Mouse (Mus musculus) small intestine, adult 2 months (tissue): Measurements from ENCODE around the gene Tigit. TPM values are rescaled to one million over a fixed set of nuclear protein-coding genes. Genes with fewer than 3 reads are reported as not detected.

Source experiments
- H3K27ac ChIP-seq: fragments of 200-500 bp; 2 replicates; pipeline ENCODE4 v1.5.1; 2012; ENCODE audit warnings: low read depth, low read length, control low read depth, inconsistent platforms; ENCODE audit not compliant: insufficient read depth
- H3K27me3 ChIP-seq: fragments of 200-500 bp; 2 replicates; pipeline ENCODE4 v1.6.1; 2012; ENCODE audit warnings: mild to moderate bottlenecking, moderate library complexity, low read length, inconsistent platforms; ENCODE audit not compliant: control insufficient read depth, insufficient read depth
- H3K36me3 ChIP-seq: fragments of 200-500 bp; 2 replicates; pipeline ENCODE4 v1.6.1; 2012; ENCODE audit warnings: mild to moderate bottlenecking, low read length, control low read depth, inconsistent platforms; ENCODE audit not compliant: control insufficient read depth, insufficient read depth
- H3K4me1 ChIP-seq: fragments of 200-500 bp; 2 replicates; pipeline ENCODE4 v1.6.1; 2012; ENCODE audit warnings: low read length, inconsistent platforms, mixed read lengths; ENCODE audit not compliant: control insufficient read depth, insufficient read depth, insufficient read length
- H3K4me3 ChIP-seq: fragments of 200-500 bp; 2 replicates; pipeline ENCODE4 v1.5.1; 2012; ENCODE audit warnings: low read depth, mild to moderate bottlenecking, control low read depth, inconsistent platforms, low read length, moderate library complexity
- CTCF ChIP-seq: fragments of 200-500 bp; IDR thresholded peaks from 2 replicates; pipeline ENCODE4 v1.5.1; 2012; ENCODE audit warnings: low read depth, mild to moderate bottlenecking, control low read depth, inconsistent platforms, low read length, moderate library complexity, mixed read lengths; ENCODE audit not compliant: insufficient replicate concordance, insufficient read length; ENCODE audit errors: extremely low read depth
- POLR2A ChIP-seq: fragments of 200-500 bp; IDR thresholded peaks from 2 replicates; pipeline ENCODE4 v1.6.1; 2012; ENCODE audit warnings: low read depth, mild to moderate bottlenecking, control low read depth, inconsistent platforms, low read length, moderate library complexity
- WGBS: fragments of 180-500 bp; shearing (Covaris S2); methylation state at CpG from one replicate; pipeline ENCODE4 v1.1.7; 2018; 5-methylcytosine and 5-hydroxymethylcytosine counted together
- polyA plus RNA-seq: library from polyadenylated mRNA; depleted of rRNA; stranded (reverse); fragments of >200 nt; gene quantifications from 2 replicates; pipeline ENCODE4 v1.2.3, GENCODE M21; 2012

Gene Tigit
- polyA plus RNA-seq, 1 experiment, result 8.6 TPM

DNA sequence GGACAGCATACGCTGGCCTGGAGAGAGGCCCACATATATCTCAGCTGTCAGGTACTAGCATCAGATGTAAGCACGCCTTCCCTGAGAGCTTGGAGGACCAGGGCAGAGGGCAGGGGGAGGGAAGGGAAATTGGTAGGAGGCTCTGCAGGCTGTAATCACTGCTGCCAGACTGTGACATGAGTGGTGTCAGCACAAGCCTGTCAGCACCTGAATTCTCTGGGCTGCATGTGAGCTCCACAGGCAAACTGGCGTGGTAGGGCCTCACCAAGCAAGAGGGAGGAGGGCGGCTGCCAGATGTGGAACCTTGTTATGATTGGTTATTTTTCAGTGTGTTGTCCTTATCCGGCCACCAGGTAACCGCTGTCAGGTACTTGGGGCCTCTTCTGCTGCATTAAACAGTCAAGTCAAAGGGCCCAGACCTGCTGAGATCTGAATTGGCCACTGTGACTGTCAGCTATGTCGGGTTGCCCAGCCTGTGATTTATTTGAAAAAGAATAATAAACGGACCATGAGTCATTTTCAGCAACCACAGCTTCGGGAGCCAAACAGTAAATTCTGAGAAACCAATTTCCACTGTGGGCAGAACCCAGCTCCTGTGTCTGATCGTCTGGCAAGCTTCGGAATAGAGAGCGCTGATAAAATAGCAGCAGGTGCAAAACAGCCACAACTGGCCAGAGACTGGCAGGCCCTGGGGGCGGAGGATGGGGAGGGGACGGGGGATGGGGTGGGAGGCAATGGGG, 38.0 kb upstream of the Tigit start:
- no peaks in the 10 kb centered on the region for H3K36me3 ChIP-seq
- peaks cover 2% of the 10 kb centered on the region; the same call in 1 of the 2 replicates for H3K4me1 ChIP-seq
- no peak overlapping the region for H3K4me3 ChIP-seq
- no peaks in the 10 kb centered on the region for H3K27me3 ChIP-seq
- no peak overlapping the region for H3K27ac ChIP-seq
- TF ChIP-seq CTCF (no peak), POLR2A (no peak)
- 67% methylated on average over 14 of the region's 14 CpGs for WGBS

- H3K4me1 ChIP-seq, result peaks cover 2% of the 10 kb centered on the region; the same call in 1 of the 2 replicates
- 83% methylated on average over 8 of the region's 8 CpGs for WGBS
- no peak for TF ChIP-seq CTCF
- TF ChIP-seq POLR2A, result no peak
- H3K27me3 ChIP-seq, result no peaks in the 10 kb centered on the region
- H3K36me3 ChIP-seq, result no peaks in the 10 kb centered on the region
- no peak overlapping the region for H3K4me3 ChIP-seq
- H3K27ac ChIP-seq, result no peak overlapping the region
Measured at GRCm38 (mm10) chr16:43700575-43700974, 36.6 kb upstream of the Tigit start.

DNA sequence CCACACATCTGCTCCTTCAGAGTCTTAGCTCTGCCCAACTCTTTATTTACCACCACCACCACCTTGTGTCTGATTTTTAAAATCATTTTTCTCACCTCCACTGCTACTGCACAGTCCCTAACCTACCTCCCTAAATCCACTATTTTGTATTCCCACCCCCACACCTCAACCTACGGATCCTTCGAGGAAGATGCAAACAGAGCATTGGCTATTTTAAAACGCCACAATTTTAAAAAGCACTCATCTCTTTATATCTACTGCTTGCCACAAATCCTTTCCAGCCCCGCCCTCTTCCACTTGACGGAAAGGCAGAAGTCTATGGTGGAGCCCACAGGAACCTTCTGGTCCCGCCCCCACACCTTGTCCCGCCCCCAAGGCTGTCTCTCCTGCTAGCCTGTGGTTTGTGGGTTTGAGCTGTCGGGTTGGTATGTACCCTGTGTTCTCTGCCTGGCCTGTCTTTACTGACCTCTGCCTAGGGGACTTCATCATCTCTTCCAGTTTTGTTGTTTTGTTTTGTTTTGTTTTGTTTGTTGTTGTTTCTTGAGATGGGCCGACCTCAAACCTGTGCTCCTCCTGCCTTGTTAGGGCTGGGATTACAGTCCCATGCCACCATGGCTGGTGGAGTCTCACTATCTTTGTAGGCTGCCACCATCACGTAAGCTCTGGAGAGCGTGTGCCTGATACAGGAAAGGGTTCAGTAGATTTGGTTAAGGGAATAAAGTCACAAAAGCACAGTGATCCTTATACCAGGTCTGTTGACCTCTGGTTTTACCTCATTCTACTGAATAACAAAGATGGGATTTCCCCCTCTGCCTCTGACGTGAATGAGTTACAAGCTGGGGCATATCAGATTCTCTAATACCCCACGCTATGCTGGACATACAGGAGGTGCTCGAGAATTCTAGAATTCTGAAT, 35.0 kb upstream of the Tigit start:
- 71% methylated on average over 14 of the region's 14 CpGs for WGBS
- no peaks in the 10 kb centered on the region for H3K36me3 ChIP-seq
- H3K4me1 ChIP-seq, result peaks cover 2% of the 10 kb centered on the region; the same call in 1 of the 2 replicates
- H3K4me3 ChIP-seq, result no peak overlapping the region
- no peaks in the 10 kb centered on the region for H3K27me3 ChIP-seq
- TF ChIP-seq CTCF (no peak), POLR2A (no peak)
- H3K27ac ChIP-seq, result peak overlapping the region; percentile 41

DNA sequence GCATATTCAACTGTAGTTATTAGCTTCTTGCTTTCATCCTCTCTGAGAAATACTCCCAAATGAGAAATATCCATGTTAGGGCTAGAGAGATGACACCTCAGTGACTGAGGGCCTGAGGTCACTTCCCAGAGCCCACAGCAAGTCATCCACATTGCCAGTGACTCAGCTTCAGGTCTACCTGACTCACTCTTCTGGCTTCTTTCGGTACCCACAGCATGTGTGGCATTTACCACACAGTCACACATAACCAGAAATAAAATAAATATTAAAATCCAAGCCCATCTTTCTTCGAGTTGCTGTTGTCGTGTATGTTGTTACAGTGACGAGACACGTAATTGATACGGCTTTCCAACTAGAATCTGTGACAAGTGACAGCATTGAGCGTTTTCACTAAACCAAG, 33.8 kb upstream of the Tigit start:
- H3K27ac ChIP-seq, result no peak overlapping the region
- peaks cover 2% of the 10 kb centered on the region; the same call in 1 of the 2 replicates for H3K4me1 ChIP-seq
- H3K36me3 ChIP-seq, result no peaks in the 10 kb centered on the region
- no peak overlapping the region for H3K4me3 ChIP-seq
- no peak for TF ChIP-seq POLR2A
- H3K27me3 ChIP-seq, result no peaks in the 10 kb centered on the region
- WGBS, result 92% methylated on average over 7 of the region's 7 CpGs

- 75% methylated on average over 7 of the region's 7 CpGs for WGBS
- peaks cover 2% of the 10 kb centered on the region; the same call in 1 of the 2 replicates for H3K4me1 ChIP-seq
- H3K27ac ChIP-seq, result no peak overlapping the region
- H3K4me3 ChIP-seq, result no peak overlapping the region
- no peaks in the 10 kb centered on the region for H3K27me3 ChIP-seq
- TF ChIP-seq CTCF, result no peak
- no peak for TF ChIP-seq POLR2A
- H3K36me3 ChIP-seq, result no peaks in the 10 kb centered on the region
Measured at GRCm38 (mm10) chr16:43695852-43696251, 31.9 kb upstream of the Tigit start.

- Histone ChIP-seq H3K4me1 (peaks cover 2% of the 10 kb centered on the region; the same call in 1 of the 2 replicates), H3K27me3 (no peaks in the 10 kb centered on the region), H3K36me3 (no peaks in the 10 kb centered on the region), H3K27ac (no peak overlapping the region), H3K4me3 (no peak overlapping the region)
- TF ChIP-seq CTCF (no peak), POLR2A (no peak)
- WGBS, result 79% methylated on average over 11 of the region's 11 CpGs
Measured at GRCm38 (mm10) chr16:43694104-43694503, 30.2 kb upstream of the Tigit start.

- 86% methylated on average over 4 of the region's 4 CpGs for WGBS
- H3K27ac ChIP-seq, result no peak overlapping the region
- H3K4me1 ChIP-seq, result 0 out of 2 replicates have a peak, but pooled peaks cover 1% of the 10 kb centered on the region
- no peaks in the 10 kb centered on the region for H3K27me3 ChIP-seq
- H3K4me3 ChIP-seq, result no peak overlapping the region
- no peaks in the 10 kb centered on the region for H3K36me3 ChIP-seq
- TF ChIP-seq POLR2A (no peak), CTCF (no peak)
Measured at GRCm38 (mm10) chr16:43692611-43693010, 28.7 kb upstream of the Tigit start.
